Mouse (Mus musculus): ENCODE results near the gene Yju2.

DNA sequence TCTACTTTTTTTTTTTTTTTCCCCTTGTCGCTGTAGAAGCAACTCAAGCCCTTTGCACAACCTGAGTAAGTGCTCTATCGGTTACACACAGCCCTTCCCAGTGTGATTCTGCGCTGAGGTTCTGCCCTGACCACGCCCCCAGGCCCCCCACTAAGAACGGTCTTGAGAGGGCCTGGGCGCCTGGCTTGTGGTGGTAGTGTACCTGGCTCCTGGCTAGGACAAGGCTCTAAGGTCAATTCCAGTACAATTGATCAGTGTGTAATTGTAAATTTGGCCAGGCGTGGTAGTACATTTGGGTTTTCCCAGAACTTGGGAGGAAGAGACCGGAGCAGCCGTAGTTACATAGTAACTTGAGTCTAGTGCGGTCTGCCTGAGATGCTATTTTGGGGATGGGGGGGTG, 48.1 kb downstream of the Yju2 start:
- TF ChIP-seq MAFK (IDR thresholded peaks at IDR 0.05; ENCODE audit: insufficient read depth, low read depth, low read length) (no peak), ZNF384 (IDR thresholded peaks at IDR 0.05; ENCODE audit: low read depth, low read length) (no peak), HCFC1 (IDR thresholded peaks at IDR 0.05; ENCODE audit: borderline replicate concordance, insufficient read depth, low read length) (no peak), CHD2 (IDR thresholded peaks at IDR 0.05; ENCODE audit: low read depth, low read length) (no peak)

Data from ES-E14 (cell line).